Mouse (Mus musculus): ENCODE data around the gene Mcm9. TPM values are rescaled to one million over a fixed set of nuclear protein-coding genes. Genes with fewer than 3 reads are reported as not detected.

Mcm9 gene
- polyA plus RNA-seq, 1 experiment from 2014 or later, result 15.4 TPM

- Histone ChIP-seq H3K36me3 (no peaks in the 10 kb centered on the region), H3K4me2 (no peak overlapping the region), H3K9me3 (no peaks in the 10 kb centered on the region), H3K27me3 (no peaks in the 10 kb centered on the region), H3K4me3 (replicated peaks) (no peak overlapping the region), H3K4me1 (replicated peaks) (no peaks in the 10 kb centered on the region), H3K9ac (replicated peaks) (no peak overlapping the region), H3K27ac (no peak overlapping the region)
- ATAC-seq (ENCODE audit: insufficient number of reproducible peaks, insufficient read depth, low FRiP score, low TSS enrichment, low read depth), result no peak
Observed at GRCm38 (mm10) chr10:53568531-53568930, 61.7 kb downstream of the Mcm9 start.

- no peak overlapping the region for H3K4me2 ChIP-seq
- 87% methylated on average over 2 of the region's 2 CpGs for WGBS
- H3K4me1 ChIP-seq (replicated peaks), result no peaks in the 10 kb centered on the region
- no peaks in the 10 kb centered on the region for H3K9me3 ChIP-seq
- no peak for ATAC-seq (ENCODE audit: insufficient number of reproducible peaks, insufficient read depth, low FRiP score, low TSS enrichment, low read depth)
- H3K27ac ChIP-seq, result no peak overlapping the region
- H3K27me3 ChIP-seq, result no peaks in the 10 kb centered on the region
- no peak overlapping the region for H3K4me3 ChIP-seq (replicated peaks)
- H3K36me3 ChIP-seq, result no peaks in the 10 kb centered on the region; the same call in 1 of the 2 replicates
- no peak overlapping the region for H3K9ac ChIP-seq (replicated peaks)
Observed at GRCm38 (mm10) chr10:53565538-53565937, 64.7 kb downstream of the Mcm9 start.

GRCm38 (mm10) chr10:53562001-53562400, 68.2 kb downstream of the Mcm9 start:
- Histone ChIP-seq H3K36me3 (peaks cover 3% of the 10 kb centered on the region; the same call in 1 of the 2 replicates), H3K4me1 (replicated peaks) (no peaks in the 10 kb centered on the region), H3K4me2 (no peak overlapping the region), H3K9ac (replicated peaks) (no peak overlapping the region), H3K27me3 (no peaks in the 10 kb centered on the region), H3K9me3 (no peaks in the 10 kb centered on the region), H3K4me3 (replicated peaks) (no peak overlapping the region), H3K27ac (no peak overlapping the region)
- ATAC-seq (ENCODE audit: insufficient number of reproducible peaks, insufficient read depth, low FRiP score, low TSS enrichment, low read depth), result no peak
- WGBS, result 84% methylated on average over 5 of the region's 5 CpGs

GRCm38 (mm10) chr10:53537596-53537995, 92.6 kb downstream of the Mcm9 start:
- H3K4me3 ChIP-seq (replicated peaks), result no peak overlapping the region
- H3K27ac ChIP-seq, result no peak overlapping the region
- H3K9ac ChIP-seq (replicated peaks), result no peak overlapping the region
- ATAC-seq (ENCODE audit: insufficient number of reproducible peaks, insufficient read depth, low FRiP score, low TSS enrichment, low read depth), result no peak
- no peaks in the 10 kb centered on the region for H3K4me1 ChIP-seq (replicated peaks)
- H3K36me3 ChIP-seq, result peaks cover 47% of the 10 kb centered on the region
- 77% methylated on average over 7 of the region's 7 CpGs for WGBS
- H3K4me2 ChIP-seq, result no peak overlapping the region
- no peaks in the 10 kb centered on the region for H3K9me3 ChIP-seq
- H3K27me3 ChIP-seq, result no peaks in the 10 kb centered on the region

GRCm38 (mm10) chr10:53532297-53532696, 97.9 kb downstream of the Mcm9 start:
- Histone ChIP-seq H3K36me3 (peaks cover 19% of the 10 kb centered on the region), H3K9ac (replicated peaks) (no peak overlapping the region), H3K4me1 (replicated peaks) (no peaks in the 10 kb centered on the region), H3K4me2 (no peak overlapping the region), H3K9me3 (no peaks in the 10 kb centered on the region), H3K27me3 (no peaks in the 10 kb centered on the region), H3K4me3 (replicated peaks) (no peak overlapping the region), H3K27ac (no peak overlapping the region)
- no peak for ATAC-seq (ENCODE audit: insufficient number of reproducible peaks, insufficient read depth, low FRiP score, low TSS enrichment, low read depth)
- 83% methylated on average over 5 of the region's 5 CpGs for WGBS

GRCm38 (mm10) chr10:53527838-53528773, 102.1 kb downstream of the Mcm9 start:
- 37% methylated on average over 6 of the region's 6 CpGs for WGBS
- no peaks in the 10 kb centered on the region for H3K36me3 ChIP-seq
- H3K9me3 ChIP-seq, result 0 out of 2 replicates have a peak, but pooled peaks cover 2% of the 10 kb centered on the region
- no peak for ATAC-seq (ENCODE audit: insufficient number of reproducible peaks, insufficient read depth, low FRiP score, low TSS enrichment, low read depth)
- H3K4me1 ChIP-seq (replicated peaks), result no peaks in the 10 kb centered on the region
- no peak overlapping the region for H3K27ac ChIP-seq
- H3K27me3 ChIP-seq, result no peaks in the 10 kb centered on the region
- H3K9ac ChIP-seq (replicated peaks), result no peak overlapping the region
- no peak overlapping the region for H3K4me3 ChIP-seq (replicated peaks)
- no peak overlapping the region for H3K4me2 ChIP-seq

- no peak overlapping the region for H3K9ac ChIP-seq (replicated peaks)
- no peaks in the 10 kb centered on the region for H3K27me3 ChIP-seq
- H3K4me3 ChIP-seq (replicated peaks), result no peak overlapping the region
- H3K4me1 ChIP-seq (replicated peaks), result no peaks in the 10 kb centered on the region
- no peak overlapping the region for H3K4me2 ChIP-seq
- no peak for ATAC-seq (ENCODE audit: insufficient number of reproducible peaks, insufficient read depth, low FRiP score, low TSS enrichment, low read depth)
- H3K27ac ChIP-seq, result no peak overlapping the region
- H3K36me3 ChIP-seq, result no peaks in the 10 kb centered on the region
- H3K9me3 ChIP-seq, result 0 out of 2 replicates have a peak, but pooled peaks cover 2% of the 10 kb centered on the region
- 90% methylated on average over 3 of the region's 3 CpGs for WGBS
Observed at GRCm38 (mm10) chr10:53527344-53527743, 102.9 kb downstream of the Mcm9 start.

GRCm38 (mm10) chr10:53526350-53526749, 103.9 kb downstream of the Mcm9 start:
- Histone ChIP-seq H3K27me3 (no peaks in the 10 kb centered on the region), H3K4me2 (no peak overlapping the region), H3K9me3 (0 out of 2 replicates have a peak, but pooled peaks cover 2% of the 10 kb centered on the region), H3K9ac (replicated peaks) (no peak overlapping the region), H3K27ac (no peak overlapping the region), H3K4me1 (replicated peaks) (0 out of 2 replicates have a peak, but pooled peaks cover 2% of the 10 kb centered on the region), H3K4me3 (replicated peaks) (no peak overlapping the region), H3K36me3 (no peaks in the 10 kb centered on the region)
- no peak for ATAC-seq (ENCODE audit: insufficient number of reproducible peaks, insufficient read depth, low FRiP score, low TSS enrichment, low read depth)
- 82% methylated on average over 2 of the region's 2 CpGs for WGBS

- no peaks in the 10 kb centered on the region for H3K27me3 ChIP-seq
- H3K4me1 ChIP-seq (replicated peaks), result 0 out of 2 replicates have a peak, but pooled peaks cover 2% of the 10 kb centered on the region
- H3K4me2 ChIP-seq, result no peak overlapping the region
- H3K27ac ChIP-seq, result no peak overlapping the region
- no peak overlapping the region for H3K9ac ChIP-seq (replicated peaks)
- 0 out of 2 replicates have a peak, but pooled peaks cover 2% of the 10 kb centered on the region for H3K9me3 ChIP-seq
- ATAC-seq (ENCODE audit: insufficient number of reproducible peaks, insufficient read depth, low FRiP score, low TSS enrichment, low read depth), result no peak
- no peaks in the 10 kb centered on the region for H3K36me3 ChIP-seq
- 82% methylated on average over 3 of the region's 3 CpGs for WGBS
- H3K4me3 ChIP-seq (replicated peaks), result no peak overlapping the region
Observed at GRCm38 (mm10) chr10:53525265-53525976, 104.8 kb downstream of the Mcm9 start.

- H3K4me1 ChIP-seq (replicated peaks), result peaks cover 21% of the 10 kb centered on the region; the same call in 1 of the 2 replicates
- no peaks in the 10 kb centered on the region for H3K27me3 ChIP-seq
- no peak overlapping the region for H3K9ac ChIP-seq (replicated peaks)
- no peaks in the 10 kb centered on the region for H3K36me3 ChIP-seq
- H3K27ac ChIP-seq, result 0 out of 2 replicates have a peak overlapping the region, but pooled peaks have one; percentile 46
- no peak for ATAC-seq (ENCODE audit: insufficient number of reproducible peaks, insufficient read depth, low FRiP score, low TSS enrichment, low read depth)
- no peak overlapping the region for H3K4me3 ChIP-seq (replicated peaks)
- H3K9me3 ChIP-seq, result no peaks in the 10 kb centered on the region
- no peak overlapping the region for H3K4me2 ChIP-seq
- WGBS, result 63% methylated on average over 14 of the region's 14 CpGs
Observed at GRCm38 (mm10) chr10:53519068-53519954, 110.9 kb downstream of the Mcm9 start.

Measured in limb, embryonic 12.5 days (tissue).